Mouse (Mus musculus) embryo, embryonic 11.5 days (tissue): ENCODE results near the gene Grm7.

ENCODE experiments used
- DNase-seq: peaks from one replicate; pipeline ENCODE4 v3.0.0-alpha.2; 2012; ENCODE audit warnings: low read depth, low spot score

Gene Grm7

GRCm38 (mm10) chr6:111559459-111559858 is 914.1 kb downstream of the Grm7 start:
- DNase-seq, result no peak

GRCm38 (mm10) chr6:111561347-111561746 is 916.0 kb downstream of the Grm7 start:
- no peak for DNase-seq

- no peak for DNase-seq
These were observed 926.2 kb downstream of the Grm7 start for GRCm38 (mm10) chr6:111571471-111572088.

GRCm38 (mm10) chr6:111584851-111585250 is 939.5 kb downstream of the Grm7 start:
- no peak for DNase-seq

GRCm38 (mm10) chr6:111587572-111587971 is 942.2 kb downstream of the Grm7 start:
- DNase-seq, result no peak

- no peak for DNase-seq
These were observed 956.7 kb downstream of the Grm7 start for GRCm38 (mm10) chr6:111601892-111602654.

GRCm38 (mm10) chr6:111610396-111610795 is 965.0 kb downstream of the Grm7 start:
- no peak for DNase-seq

GRCm38 (mm10) chr6:111613834-111614233 is 968.5 kb downstream of the Grm7 start:
- DNase-seq, result no peak
